Mouse (Mus musculus) small intestine, adult 2 months (tissue): ENCODE data around the gene Gm10803. TPM values are rescaled to one million over a fixed set of nuclear protein-coding genes. Genes with fewer than 3 reads are reported as not detected.
"Not testable (repeated sequence)": the region's sequence is repeated elsewhere in the genome, so short reads cannot be mapped to it uniquely, and the experiment has no call there.

Source experiments
- H3K27ac ChIP-seq: fragments of 200-500 bp; 2 replicates; pipeline ENCODE4 v1.5.1; 2012; ENCODE audit warnings: low read depth, low read length, control low read depth, inconsistent platforms; ENCODE audit not compliant: insufficient read depth
- H3K27me3 ChIP-seq: fragments of 200-500 bp; 2 replicates; pipeline ENCODE4 v1.6.1; 2012; ENCODE audit warnings: mild to moderate bottlenecking, moderate library complexity, low read length, inconsistent platforms; ENCODE audit not compliant: control insufficient read depth, insufficient read depth
- H3K36me3 ChIP-seq: fragments of 200-500 bp; 2 replicates; pipeline ENCODE4 v1.6.1; 2012; ENCODE audit warnings: mild to moderate bottlenecking, low read length, control low read depth, inconsistent platforms; ENCODE audit not compliant: control insufficient read depth, insufficient read depth
- H3K4me1 ChIP-seq: fragments of 200-500 bp; 2 replicates; pipeline ENCODE4 v1.6.1; 2012; ENCODE audit warnings: low read length, inconsistent platforms, mixed read lengths; ENCODE audit not compliant: control insufficient read depth, insufficient read depth, insufficient read length
- H3K4me3 ChIP-seq: fragments of 200-500 bp; 2 replicates; pipeline ENCODE4 v1.5.1; 2012; ENCODE audit warnings: low read depth, mild to moderate bottlenecking, control low read depth, inconsistent platforms, low read length, moderate library complexity
- CTCF ChIP-seq: fragments of 200-500 bp; IDR thresholded peaks from 2 replicates; pipeline ENCODE4 v1.5.1; 2012; ENCODE audit warnings: low read depth, mild to moderate bottlenecking, control low read depth, inconsistent platforms, low read length, moderate library complexity, mixed read lengths; ENCODE audit not compliant: insufficient replicate concordance, insufficient read length; ENCODE audit errors: extremely low read depth
- POLR2A ChIP-seq: fragments of 200-500 bp; IDR thresholded peaks from 2 replicates; pipeline ENCODE4 v1.6.1; 2012; ENCODE audit warnings: low read depth, mild to moderate bottlenecking, control low read depth, inconsistent platforms, low read length, moderate library complexity
- WGBS: fragments of 180-500 bp; shearing (Covaris S2); methylation state at CpG from one replicate; pipeline ENCODE4 v1.1.7; 2018; 5-methylcytosine and 5-hydroxymethylcytosine counted together
- polyA plus RNA-seq: library from polyadenylated mRNA; depleted of rRNA; stranded (reverse); fragments of >200 nt; gene quantifications from 2 replicates; pipeline ENCODE4 v1.2.3, GENCODE M21; 2012; rRNA removed

The Gm10803 gene
- polyA plus RNA-seq: not detected in 2 replicates

- 94% methylated on average over 2 of the region's 2 CpGs for WGBS
- not testable (repeated sequence) for H3K27ac ChIP-seq
These were observed at the start of gene Gm10803 for GRCm38 (mm10) chr2:93560268-93560667. Gene Gm10803 (plus strand): TSS chr2:93560568.

GRCm38 (mm10) chr2:93510839-93511238, 49.5 kb upstream of the Gm10803 start:
- no peak overlapping the region for H3K27ac ChIP-seq
- 90% methylated on average over 1 of the region's 1 CpGs for WGBS
- TF ChIP-seq POLR2A (no peak), CTCF (no peak)
- H3K36me3 ChIP-seq: no peaks in the 10 kb centered on the region
- H3K4me3 ChIP-seq: no peak overlapping the region
- no peaks in the 10 kb centered on the region for H3K4me1 ChIP-seq
- H3K27me3 ChIP-seq: no peaks in the 10 kb centered on the region

More at GRCm38 (mm10) chr2:93560268-93560667, at the start of gene Gm10803:
- not testable (repeated sequence) for H3K27me3 ChIP-seq, H3K4me3 ChIP-seq, H3K36me3 ChIP-seq, H3K4me1 ChIP-seq

- Histone ChIP-seq H3K4me1 (no peaks in the 10 kb centered on the region), H3K4me3 (no peak overlapping the region), H3K27me3 (no peaks in the 10 kb centered on the region), H3K36me3 (no peaks in the 10 kb centered on the region), H3K27ac (no peak overlapping the region)
- 60% methylated on average over 7 of the region's 7 CpGs for WGBS
- TF ChIP-seq CTCF (no peak), POLR2A (no peak)
These were observed 48.2 kb upstream of the Gm10803 start for GRCm38 (mm10) chr2:93512130-93512529.

GRCm38 (mm10) chr2:93515246-93515645, 45.1 kb upstream of the Gm10803 start:
- H3K4me1 ChIP-seq: no peaks in the 10 kb centered on the region
- TF ChIP-seq POLR2A (no peak), CTCF (no peak)
- H3K36me3 ChIP-seq: no peaks in the 10 kb centered on the region
- no peak overlapping the region for H3K27ac ChIP-seq
- WGBS: 76% methylated on average over 4 of the region's 4 CpGs
- no peak overlapping the region for H3K4me3 ChIP-seq
- H3K27me3 ChIP-seq: no peaks in the 10 kb centered on the region

- TF ChIP-seq POLR2A: no peak
- TF ChIP-seq CTCF: no peak
- 58% methylated on average over 4 of the region's 4 CpGs for WGBS
- H3K4me1 ChIP-seq: no peaks in the 10 kb centered on the region
- H3K4me3 ChIP-seq: no peak overlapping the region
- no peaks in the 10 kb centered on the region for H3K27me3 ChIP-seq
- H3K36me3 ChIP-seq: no peaks in the 10 kb centered on the region
- no peak overlapping the region for H3K27ac ChIP-seq
These were observed 39.3 kb upstream of the Gm10803 start for GRCm38 (mm10) chr2:93521042-93521441.

- TF ChIP-seq POLR2A (no peak), CTCF (no peak)
- no peak overlapping the region for H3K27ac ChIP-seq
- H3K4me3 ChIP-seq: no peak overlapping the region
- whole genome bisulfite sequencing: 72% methylated on average over 6 of the region's 6 CpGs
- H3K4me1 ChIP-seq: no peaks in the 10 kb centered on the region
- H3K36me3 ChIP-seq: no peaks in the 10 kb centered on the region
- H3K27me3 ChIP-seq: no peaks in the 10 kb centered on the region
These were observed 38.8 kb upstream of the Gm10803 start for GRCm38 (mm10) chr2:93521571-93521970.

GRCm38 (mm10) chr2:93522005-93522404, 38.4 kb upstream of the Gm10803 start:
- no peaks in the 10 kb centered on the region for H3K36me3 ChIP-seq
- no peak overlapping the region for H3K27ac ChIP-seq
- no peak overlapping the region for H3K4me3 ChIP-seq
- no peaks in the 10 kb centered on the region for H3K4me1 ChIP-seq
- 61% methylated on average over 16 of the region's 16 CpGs for WGBS
- no peaks in the 10 kb centered on the region for H3K27me3 ChIP-seq
- TF ChIP-seq POLR2A: no peak
- TF ChIP-seq CTCF: no peak

- H3K36me3 ChIP-seq: no peaks in the 10 kb centered on the region
- TF ChIP-seq CTCF: no peak
- no peak for TF ChIP-seq POLR2A
- no peaks in the 10 kb centered on the region for H3K4me1 ChIP-seq
- no peaks in the 10 kb centered on the region for H3K27me3 ChIP-seq
- H3K27ac ChIP-seq: no peak overlapping the region
- WGBS: 75% methylated on average over 16 of the region's 16 CpGs
- no peak overlapping the region for H3K4me3 ChIP-seq
These were observed 35.2 kb upstream of the Gm10803 start for GRCm38 (mm10) chr2:93525033-93525762.
